Mouse (Mus musculus): ENCODE data around the gene Ccdc146. TPM values are rescaled to one million over a fixed set of nuclear protein-coding genes. Genes with fewer than 3 reads are reported as not detected.

The Ccdc146 gene
- polyA plus RNA-seq, 1 experiment from 2014 or later, result not detected

Other genes with a start within 250 kb of the Ccdc146 start
- 1.8 and 2.2 TPM in 2 replicates for gene Gsap, start 238.4 kb downstream of the Ccdc146 start, polyA plus RNA-seq (2015; fragmentation: Nextera tagmentation; extraction: Ambion mirVana)
- 1.6 and 2.0 TPM in 2 replicates for gene Fgl2, start 52.0 kb downstream of the Ccdc146 start, polyA plus RNA-seq (2015; fragmentation: Nextera tagmentation; extraction: Ambion mirVana)
- gene Fam185a, start 281 bp upstream of the Ccdc146 start, polyA plus RNA-seq (2015; fragmentation: Nextera tagmentation; extraction: Ambion mirVana), result 4.1 and 4.8 TPM in 2 replicates
- 2.4 and 2.5 TPM in 2 replicates for gene Lrrc17, start 118.9 kb upstream of the Ccdc146 start, polyA plus RNA-seq (2015; fragmentation: Nextera tagmentation; extraction: Ambion mirVana)
- gene Fbxl13, start 221.0 kb upstream of the Ccdc146 start, polyA plus RNA-seq (2015; fragmentation: Nextera tagmentation; extraction: Ambion mirVana), result 0.13 and 0.22 TPM in 2 replicates
- 9.8 and 10.8 TPM in 2 replicates for gene Armc10, start 221.1 kb upstream of the Ccdc146 start, polyA plus RNA-seq (2015; fragmentation: Nextera tagmentation; extraction: Ambion mirVana)

Data from liver, embryonic 13.5 days (tissue).